Mouse (Mus musculus): ENCODE results near the gene Rpl18a. TPM values are rescaled to one million over a fixed set of nuclear protein-coding genes. Genes with fewer than 3 reads are reported as not detected.

Rpl18a gene
- 5,087 and 7,211 TPM in 2 replicates for polyA plus RNA-seq (2015; fragmentation: Nextera tagmentation; extraction: Ambion mirVana)

DNA sequence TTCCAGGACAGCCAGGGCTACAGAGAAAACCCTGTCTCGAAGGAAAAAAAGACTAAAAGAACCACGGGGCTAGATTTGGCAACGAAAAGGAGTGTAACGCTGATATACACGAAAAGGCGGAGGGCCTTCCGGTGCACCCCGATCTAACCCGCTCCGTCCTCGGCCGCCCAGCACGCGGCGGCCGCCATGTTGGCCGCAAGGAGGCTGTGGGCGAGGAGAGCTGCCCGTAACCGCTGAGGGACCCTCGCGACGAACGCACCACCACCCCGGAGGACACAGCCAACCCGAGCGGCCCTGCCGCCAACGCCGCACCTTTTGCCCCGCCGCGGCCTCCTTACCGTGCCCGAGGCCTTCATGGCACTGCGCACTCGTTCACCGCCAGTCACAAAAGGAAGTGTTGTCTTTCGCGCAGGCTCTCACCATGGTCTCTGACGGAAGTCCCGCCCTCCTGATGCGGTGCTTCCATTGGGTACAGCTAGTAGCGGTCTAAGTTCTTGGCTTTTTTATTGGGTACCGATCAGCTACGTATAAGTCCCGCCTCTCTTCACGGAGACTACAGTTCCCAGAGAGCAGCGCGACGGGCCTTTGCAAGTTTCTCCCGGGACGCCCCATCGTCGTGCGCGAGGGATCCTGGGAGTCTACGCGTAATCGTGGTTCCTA lies at the start of gene Rpl18a:
Gene Rpl18a, minus strand, starts transcription at position 392 of the 660 bp plus-strand sequence.

DNA sequence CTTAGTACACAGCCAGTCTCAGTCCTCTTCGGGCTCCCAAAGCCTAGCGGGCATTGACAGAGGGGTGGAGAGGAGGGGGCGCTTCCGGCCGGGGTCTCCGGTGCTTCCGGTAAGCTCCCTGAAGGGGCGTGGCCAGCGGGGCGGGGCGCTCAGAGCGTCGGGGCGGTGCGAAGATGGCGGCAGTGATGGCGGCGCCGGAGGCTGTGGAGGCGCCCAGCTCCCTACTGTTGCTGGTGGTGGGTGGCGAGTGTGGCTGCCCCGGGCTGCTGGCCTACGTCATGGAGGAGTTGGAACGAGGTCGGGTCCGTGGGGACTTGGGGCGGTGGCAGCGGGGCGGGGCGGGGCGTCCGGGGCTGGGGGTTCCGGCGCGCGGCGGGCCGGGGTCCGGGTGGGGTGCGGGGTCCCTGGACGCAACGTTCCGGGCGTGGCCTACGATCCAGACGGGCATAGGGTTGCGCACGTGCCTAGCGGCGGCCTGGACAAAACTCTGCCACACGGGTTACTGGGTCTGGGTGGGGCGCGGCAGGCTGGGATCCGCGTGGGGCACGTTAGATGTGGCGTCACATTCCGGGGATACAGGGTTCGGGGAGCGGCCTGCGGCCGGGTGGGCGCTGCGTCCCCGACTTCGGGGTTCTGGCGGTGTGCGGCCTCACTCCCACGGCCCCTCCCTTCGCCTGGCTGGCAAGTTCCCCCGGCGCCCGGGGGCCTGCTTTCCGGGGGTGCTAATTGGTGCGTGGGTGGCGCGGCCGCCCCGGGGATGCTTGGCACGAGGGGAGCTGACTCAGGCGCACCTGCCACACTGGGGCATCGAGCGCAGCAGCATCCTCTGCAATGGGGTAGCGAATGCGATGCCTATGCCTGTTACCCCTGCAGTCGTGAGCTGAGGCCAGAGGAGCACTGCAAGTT lies 8.9 kb upstream of the Rpl18a start, which contains the start of gene Map1s:
Gene Map1s, plus strand, starts transcription at position 102 of the 906 bp plus-strand sequence.

DNA sequence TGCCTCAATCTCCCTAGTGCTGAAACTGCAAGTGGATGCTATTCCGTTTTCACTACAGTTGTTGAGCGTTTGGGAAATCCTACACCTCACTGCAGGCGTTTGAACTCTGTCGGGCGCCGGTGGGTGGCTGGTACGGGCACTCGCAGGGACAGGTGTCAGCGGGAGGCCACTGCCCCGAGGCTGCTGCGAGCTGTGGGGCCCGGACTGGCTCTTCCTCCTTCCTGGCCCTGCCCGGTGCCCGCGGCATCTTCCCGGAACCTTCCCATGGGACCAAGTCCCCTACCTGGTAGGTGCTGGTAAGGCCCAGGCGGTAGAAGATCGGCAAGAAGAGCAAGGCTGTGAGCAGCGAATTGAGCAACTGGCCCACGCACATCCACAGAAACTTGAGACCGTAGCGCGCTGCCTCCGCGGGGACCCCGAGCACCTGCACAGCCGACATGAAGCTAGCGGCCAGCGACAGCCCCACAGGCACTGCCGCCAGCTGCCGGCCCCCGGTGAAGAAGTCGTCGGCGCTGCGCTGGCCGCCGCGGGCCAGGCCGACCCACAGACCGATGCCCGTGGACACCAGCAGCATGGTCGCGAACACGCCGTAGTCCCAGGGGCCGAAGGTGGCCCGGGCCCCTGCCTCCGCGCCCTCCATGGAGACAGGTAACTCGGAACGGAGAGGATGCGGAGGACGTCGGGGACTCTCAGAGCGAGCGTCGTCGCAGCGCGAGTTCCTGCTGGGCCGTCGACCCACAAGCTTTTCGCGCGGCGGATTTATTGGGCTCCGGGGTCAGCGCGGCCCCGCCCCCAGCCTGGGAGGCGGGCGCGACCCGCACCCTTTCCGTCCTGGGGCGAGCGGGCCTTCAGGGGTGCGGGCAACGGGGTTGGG lies 5.0 kb downstream of the Rpl18a start, which contains the start of gene Slc5a5:
Gene Slc5a5, minus strand, starts transcription at position 736 of the 874 bp plus-strand sequence.

DNA sequence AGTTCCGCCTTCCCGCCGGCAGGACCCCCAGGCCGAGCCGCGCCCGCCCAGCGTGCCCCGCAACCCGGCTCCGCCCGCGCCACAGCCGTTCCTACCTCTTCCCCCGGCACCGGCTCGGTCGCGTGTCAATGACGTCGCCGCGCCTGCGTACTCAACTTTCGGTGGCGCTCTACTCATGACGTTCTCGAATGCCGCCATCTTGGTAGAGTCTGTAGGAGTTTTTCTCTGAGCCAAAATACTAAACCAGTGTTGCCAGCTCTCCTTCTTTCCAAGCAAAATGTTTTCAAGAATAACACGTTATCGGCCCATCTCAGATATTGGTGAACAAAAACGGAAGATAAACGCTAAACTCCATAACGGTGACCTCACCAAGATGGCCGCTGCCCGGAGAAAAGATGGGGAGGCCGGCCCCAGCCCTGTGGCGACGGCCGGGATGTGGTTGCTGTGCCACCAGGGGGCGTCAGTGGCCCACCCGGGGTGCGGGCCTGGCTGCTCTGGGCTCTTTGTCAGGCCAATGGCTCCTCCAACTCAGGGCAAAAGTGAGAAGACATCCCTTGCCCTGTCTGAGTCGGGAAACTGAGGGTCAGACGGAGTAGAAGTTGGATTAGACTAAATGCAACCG lies 23.7 kb downstream of the Rpl18a start, which contains the start of gene Ccdc124:
Gene Ccdc124, minus strand, starts transcription at position 572 of the 622 bp plus-strand sequence.

DNA sequence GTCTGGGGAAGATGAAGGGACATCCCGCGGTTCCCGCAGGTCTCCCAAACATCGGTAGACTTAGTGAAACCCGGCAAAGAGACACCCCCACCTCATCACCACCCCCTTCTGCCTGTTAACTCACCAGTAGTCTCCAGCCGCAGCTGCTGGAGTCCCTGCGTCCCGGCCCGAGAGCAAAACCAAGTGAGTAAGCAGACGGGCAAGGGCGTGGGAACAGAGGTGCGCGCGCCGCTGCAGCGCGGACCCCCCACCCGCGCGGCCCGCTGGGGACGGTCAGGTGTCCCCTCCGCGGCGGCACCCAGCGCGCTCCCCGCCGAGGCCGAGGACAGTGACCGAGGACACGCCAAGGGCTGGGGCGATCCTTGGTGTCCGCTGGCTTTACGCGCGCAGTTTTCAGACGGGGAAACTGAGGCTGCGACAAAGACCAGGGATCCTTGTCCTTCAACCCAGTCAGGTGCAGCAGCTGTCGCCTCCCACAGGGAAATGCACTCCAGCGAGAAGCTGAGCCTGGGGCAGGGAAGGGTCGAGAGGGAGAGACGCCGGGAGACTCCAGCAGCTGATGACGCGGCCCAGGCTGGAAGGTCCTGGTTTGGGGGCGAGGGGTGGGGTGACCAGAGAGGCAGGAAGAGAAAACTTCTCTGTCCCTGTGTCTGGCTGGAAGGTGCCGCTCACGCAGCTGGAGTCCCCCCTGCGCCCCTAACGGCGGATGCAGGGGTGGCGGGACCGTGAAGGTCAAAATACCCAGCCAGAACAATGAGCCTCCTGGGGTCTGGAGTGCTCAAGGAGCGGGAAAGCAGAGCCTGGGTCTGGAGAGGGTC lies 34.2 kb downstream of the Rpl18a start, which contains the start of gene Kcnn1:
Gene Kcnn1, minus strand, starts transcription at position 435 of the 818 bp plus-strand sequence.

Small RNA genes within 50 kb of the gene (microRNA-seq; reads per million reads assigned to microRNA genes)
- 2.5 reads per million for gene Mir1969 (ENCODE audit: borderline replicate concordance, insufficient number of aligned reads)
- gene Mir7067 (ENCODE audit: borderline replicate concordance, insufficient number of aligned reads) = not detected

Other genes starting within 250 kb of the Rpl18a start
- 45.9 and 87.4 TPM in 2 replicates for gene Pgpep1, start 237.0 kb downstream of the Rpl18a start, polyA plus RNA-seq (2015; fragmentation: Nextera tagmentation; extraction: Ambion mirVana)
- gene Lsm4, start 224.2 kb downstream of the Rpl18a start, polyA plus RNA-seq (2015; fragmentation: Nextera tagmentation; extraction: Ambion mirVana) = 186 and 193 TPM in 2 replicates
- gene Jund, start 198.5 kb downstream of the Rpl18a start, polyA plus RNA-seq (2015; fragmentation: Nextera tagmentation; extraction: Ambion mirVana) = 136 and 140 TPM in 2 replicates
- gene Iqcn, start 194.0 kb downstream of the Rpl18a start, polyA plus RNA-seq (2015; fragmentation: Nextera tagmentation; extraction: Ambion mirVana) = 0.04 and 0.05 TPM in 2 replicates
- gene Gm3336, start 178.9 kb downstream of the Rpl18a start, polyA plus RNA-seq (2015; fragmentation: Nextera tagmentation; extraction: Ambion mirVana) = 0.17 and 0.50 TPM in 2 replicates
- gene Pde4c, start 173.7 kb downstream of the Rpl18a start, polyA plus RNA-seq (2015; fragmentation: Nextera tagmentation; extraction: Ambion mirVana) = 0.05 and 0.72 TPM in 2 replicates
- gene Rab3a, start 142.7 kb downstream of the Rpl18a start, polyA plus RNA-seq (2015; fragmentation: Nextera tagmentation; extraction: Ambion mirVana) = 62.7 and 85.6 TPM in 2 replicates
- 97.0 and 178 TPM in 2 replicates for gene Mpv17l2, start 136.5 kb downstream of the Rpl18a start, polyA plus RNA-seq (2015; fragmentation: Nextera tagmentation; extraction: Ambion mirVana)
- 28.8 and 38.7 TPM in 2 replicates for gene Pik3r2, start 120.7 kb downstream of the Rpl18a start, polyA plus RNA-seq (2015; fragmentation: Nextera tagmentation; extraction: Ambion mirVana)
- 7.7 and 11.8 TPM in 2 replicates for gene Mast3, start 92.4 kb downstream of the Rpl18a start, polyA plus RNA-seq (2015; fragmentation: Nextera tagmentation; extraction: Ambion mirVana)
- 0.18 and 0.20 TPM in 2 replicates for gene Il12rb1, start 89.0 kb downstream of the Rpl18a start, polyA plus RNA-seq (2015; fragmentation: Nextera tagmentation; extraction: Ambion mirVana)
- gene Arrdc2, start 57.7 kb downstream of the Rpl18a start, polyA plus RNA-seq (2015; fragmentation: Nextera tagmentation; extraction: Ambion mirVana) = 7.9 TPM in 2 replicates
- 0.49 and 1.3 TPM in 2 replicates for gene Kcnn1, start 34.2 kb downstream of the Rpl18a start, polyA plus RNA-seq (2015; fragmentation: Nextera tagmentation; extraction: Ambion mirVana)
- 63.0 and 64.4 TPM in 2 replicates for gene Ccdc124, start 23.5 kb downstream of the Rpl18a start, polyA plus RNA-seq (2015; fragmentation: Nextera tagmentation; extraction: Ambion mirVana)
- gene Slc5a5, start 4.7 kb downstream of the Rpl18a start, polyA plus RNA-seq (2015; fragmentation: Nextera tagmentation; extraction: Ambion mirVana) = 0.40 and 0.96 TPM in 2 replicates
- gene Map1s, start 8.5 kb upstream of the Rpl18a start, polyA plus RNA-seq (2015; fragmentation: Nextera tagmentation; extraction: Ambion mirVana) = 25.8 and 27.4 TPM in 2 replicates

All from adrenal gland, postnatal 0 days (tissue).